Mouse (Mus musculus): ENCODE results near the gene Cebpb.

DNA sequence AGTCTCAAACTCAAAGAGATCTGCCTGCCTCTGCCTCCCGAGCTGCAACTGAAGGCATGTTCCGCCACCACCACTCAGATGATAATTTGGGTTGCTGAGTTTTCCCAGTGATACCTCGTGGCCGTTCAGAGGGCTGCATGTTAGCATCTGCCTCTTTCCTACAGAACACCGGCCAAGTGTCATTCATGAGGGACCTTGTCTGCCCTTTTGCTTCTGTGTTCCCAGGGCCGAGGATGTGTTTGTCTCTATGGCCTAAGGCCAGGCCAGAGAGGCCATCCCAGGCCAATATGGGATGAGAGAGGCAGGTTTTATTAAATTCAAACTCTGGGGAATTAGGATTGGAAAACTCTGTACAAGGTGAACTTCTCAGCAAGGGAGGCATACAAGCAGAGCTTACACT is 25.6 kb downstream of the Cebpb start:
- TF ChIP-seq CTCF (IDR thresholded peaks at IDR 0.05; ENCODE audit: borderline replicate concordance, insufficient read depth, low read depth, low read length) (no peak), POLR2A (IDR thresholded peaks at IDR 0.05; ENCODE audit: borderline replicate concordance, insufficient read depth, low read length) (no peak)
